24 mouse cellular contexts compared by ENCODE assay signal in the genomic region with DNA sequence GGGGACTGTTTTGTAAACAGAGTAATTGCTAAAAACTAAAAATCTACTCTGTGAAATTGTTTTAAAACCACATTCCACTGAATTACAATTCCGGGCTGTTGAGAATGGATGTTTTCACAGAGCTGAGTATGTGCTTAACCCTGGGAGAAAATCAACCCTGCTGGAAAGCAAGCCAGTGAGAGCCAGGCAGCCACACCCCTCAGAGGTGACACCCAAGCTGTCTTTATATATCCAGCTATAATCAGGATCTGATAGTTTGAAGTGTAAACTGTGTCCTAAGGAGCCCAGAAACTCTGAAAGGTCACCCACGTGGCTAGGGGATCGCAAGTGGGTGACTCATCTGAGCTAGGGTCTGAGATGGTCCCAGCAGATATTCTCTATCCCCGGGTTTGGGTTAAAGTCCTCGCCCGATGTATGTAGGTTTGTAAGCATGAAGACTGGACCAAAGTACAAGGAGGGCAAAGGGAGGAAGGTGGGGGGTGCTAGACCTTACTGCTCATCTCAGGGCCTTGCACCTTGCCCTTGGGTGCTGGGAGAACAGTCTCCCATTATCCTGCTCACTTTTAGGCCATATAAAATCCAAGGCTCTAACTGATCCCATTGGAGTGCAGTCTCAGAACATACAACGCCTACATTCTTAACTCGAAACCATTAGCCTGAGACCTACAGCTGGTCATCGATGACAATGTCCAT. TPM values are rescaled to one million over a fixed set of nuclear protein-coding genes. Genes with fewer than 3 reads are reported as not detected.
DNase-seq lines count a peak whose midpoint lies in the region; ATAC-seq and TF ChIP-seq lines count a peak whose summit lies in the region.
"Had no signal": no experiment of that assay in that cellular context is flagged by ENCODE, and none has a peak within 500 bp of the region (broad histone marks: within the 10 kb centered on the region; RNA-seq: fewer than 3 reads in every experiment).

No protein-coding gene starts in this region.

- TF ChIP-seq POLR2A in kidney, adult 2 months (IDR thresholded peaks at IDR 0.05; ENCODE audit: low read depth, low read length) = no peak

- no peak overlapping the region for H3K27ac ChIP-seq in midbrain, embryonic 11.5 days (ENCODE audit: low read depth, low read length)
- H3K27ac ChIP-seq in midbrain, postnatal 0 days (ENCODE audit: low read depth, low read length) = no peak overlapping the region
- no peak overlapping the region for H3K27ac ChIP-seq in kidney, adult 2 months (ENCODE audit: insufficient read depth, low read depth, low read length)
- H3K27ac ChIP-seq in stomach, embryonic 16.5 days (ENCODE audit: low read length) = no peak overlapping the region
- H3K27ac ChIP-seq: embryonic facial prominence, embryonic 12.5 days; forebrain, embryonic 13.5 days; heart, embryonic 10.5 days; hindbrain, embryonic 10.5 days; hindbrain, postnatal 0 days; layer of hippocampus, adult 2 months; left cerebral cortex, adult 2 months; liver, embryonic 12.5 days; midbrain, embryonic 10.5 days; neural tube, embryonic 12.5 days had no signal

- H3K9me3 ChIP-seq in midbrain, embryonic 11.5 days (ENCODE audit: control insufficient read depth, low read length) = no peaks in the 10 kb centered on the region
- no peaks in the 10 kb centered on the region for H3K9me3 ChIP-seq in midbrain, postnatal 0 days (ENCODE audit: low read length)
- H3K9me3 ChIP-seq in stomach, embryonic 16.5 days (replicated peaks; ENCODE audit: control insufficient read depth, low read length) = no peaks in the 10 kb centered on the region
- H3K9me3 ChIP-seq: embryonic facial prominence, embryonic 12.5 days; forebrain, embryonic 13.5 days; heart, embryonic 10.5 days; hindbrain, embryonic 10.5 days; liver, embryonic 12.5 days; midbrain, embryonic 10.5 days; neural tube, embryonic 12.5 days had no signal

- no peak for TF ChIP-seq CTCF in midbrain, postnatal 0 days (IDR thresholded peaks at IDR 0.05)
- no peak for TF ChIP-seq CTCF in kidney, adult 2 months (conservative IDR thresholded peaks at IDR 0.05; ENCODE audit: insufficient read depth, insufficient read length, low read depth, low read length)

- no peak overlapping the region for H3K9ac ChIP-seq in midbrain, embryonic 11.5 days (ENCODE audit: low read length)
- H3K9ac ChIP-seq in midbrain, postnatal 0 days (replicated peaks; ENCODE audit: low read length, poor library complexity, severe bottlenecking) = no peak overlapping the region
- no peak overlapping the region for H3K9ac ChIP-seq in stomach, embryonic 16.5 days (ENCODE audit: low read length)
- H3K9ac ChIP-seq: embryonic facial prominence, embryonic 12.5 days; forebrain, embryonic 13.5 days; liver, embryonic 12.5 days; neural tube, embryonic 12.5 days had no signal

- no peaks in the 10 kb centered on the region for H3K36me3 ChIP-seq in midbrain, embryonic 11.5 days (ENCODE audit: control insufficient read depth, insufficient read depth, low read length)
- H3K36me3 ChIP-seq in midbrain, postnatal 0 days (ENCODE audit: insufficient read depth, low read length) = no peaks in the 10 kb centered on the region
- no peaks in the 10 kb centered on the region for H3K36me3 ChIP-seq in kidney, adult 2 months (ENCODE audit: control insufficient read depth, insufficient read depth, low read length)
- H3K36me3 ChIP-seq in stomach, embryonic 16.5 days (ENCODE audit: control insufficient read depth, insufficient read depth, low read length) = no peaks in the 10 kb centered on the region
- H3K36me3 ChIP-seq: embryonic facial prominence, embryonic 12.5 days; heart, embryonic 10.5 days; hindbrain, embryonic 10.5 days; liver, embryonic 12.5 days; midbrain, embryonic 10.5 days; neural tube, embryonic 12.5 days had no signal

- WGBS in midbrain, embryonic 11.5 days = 91% methylated on average over 9 of the region's 9 CpGs
- 89% methylated on average over 9 of the region's 9 CpGs for WGBS in midbrain, postnatal 0 days
- 52% methylated on average over 9 of the region's 9 CpGs for WGBS in kidney, adult 2 months
- 65% methylated on average over 9 of the region's 9 CpGs for WGBS in stomach, embryonic 16.5 days

- no peaks in the 10 kb centered on the region for H3K27me3 ChIP-seq in midbrain, embryonic 11.5 days (ENCODE audit: control insufficient read depth, insufficient read depth, low read length)
- H3K27me3 ChIP-seq in midbrain, postnatal 0 days (ENCODE audit: insufficient read depth, low read length) = no peaks in the 10 kb centered on the region
- no peaks in the 10 kb centered on the region for H3K27me3 ChIP-seq in kidney, adult 2 months (replicated peaks; ENCODE audit: control insufficient read depth, insufficient read depth, low read length)
- H3K27me3 ChIP-seq in stomach, embryonic 16.5 days (ENCODE audit: control insufficient read depth, insufficient read depth, low read length) = no peaks in the 10 kb centered on the region
- H3K27me3 ChIP-seq: embryonic facial prominence, embryonic 12.5 days; forebrain, embryonic 13.5 days; liver, embryonic 12.5 days; neural tube, embryonic 12.5 days had no signal

- DNase-seq in midbrain, embryonic 11.5 days (ENCODE audit: low spot score, missing footprints) = peak; percentile 76
- DNase-seq in midbrain, postnatal 0 days (ENCODE audit: low spot score) = no peak
- DNase-seq in kidney, adult 2 months = peak; percentile 80
- peak; percentile 71 for DNase-seq in kidney, postnatal 10 days
- no peak for DNase-seq in frontal cortex, postnatal 10 days (ENCODE audit: low spot score in 2 of 2)
- no peak for DNase-seq in ovary, postnatal 36 days (ENCODE audit: low spot score)
- DNase-seq in adrenal gland, postnatal 4 days (ENCODE audit: low spot score in 2 of 2) = no peak
- DNase-seq: cerebellum, adult 9-10 months; lung, adult 2 months; lung, postnatal 4 days; spleen, adult 18-20 months had no signal

- peaks cover 3% of the 10 kb centered on the region; the same call in 1 of the 2 replicates for H3K4me1 ChIP-seq in midbrain, embryonic 11.5 days (ENCODE audit: control insufficient read depth, insufficient read depth, low read length)
- no peaks in the 10 kb centered on the region; the same call in 1 of the 2 replicates for H3K4me1 ChIP-seq in midbrain, postnatal 0 days (ENCODE audit: insufficient read depth, low read length)
- peaks cover 20% of the 10 kb centered on the region; the same call in 1 of the 2 replicates for H3K4me1 ChIP-seq in kidney, adult 2 months (ENCODE audit: control insufficient read depth, insufficient read depth, low read length)
- H3K4me1 ChIP-seq in stomach, embryonic 16.5 days (ENCODE audit: control insufficient read depth, insufficient read depth, low read length) = peaks cover 40% of the 10 kb centered on the region
- H3K4me1 ChIP-seq: neural tube, embryonic 12.5 days had no signal

- no peak overlapping the region for H3K4me3 ChIP-seq in midbrain, embryonic 11.5 days (ENCODE audit: low read depth, low read length)
- no peak overlapping the region for H3K4me3 ChIP-seq in midbrain, postnatal 0 days (ENCODE audit: low read depth, low read length)
- no peak overlapping the region for H3K4me3 ChIP-seq in kidney, adult 2 months (ENCODE audit: insufficient read depth, low read depth, low read length)
- no peak overlapping the region for H3K4me3 ChIP-seq in stomach, embryonic 16.5 days (replicated peaks; ENCODE audit: low read length)
- H3K4me3 ChIP-seq: embryonic facial prominence, embryonic 12.5 days; erythroblast, embryonic 14.5 days; forebrain, embryonic 13.5 days; heart, embryonic 10.5 days; hindbrain, embryonic 10.5 days; layer of hippocampus, adult 2 months; left cerebral cortex, adult 2 months; liver, embryonic 12.5 days; midbrain, embryonic 10.5 days; neural tube, embryonic 12.5 days had no signal

- no peak overlapping the region for H3K4me2 ChIP-seq in midbrain, embryonic 11.5 days
- H3K4me2 ChIP-seq in midbrain, postnatal 0 days (ENCODE audit: low read depth, low read length, poor library complexity, severe bottlenecking) = no peak overlapping the region
- no peak overlapping the region for H3K4me2 ChIP-seq in stomach, embryonic 16.5 days (ENCODE audit: low read depth, low read length)
- H3K4me2 ChIP-seq: embryonic facial prominence, embryonic 12.5 days; forebrain, embryonic 13.5 days; liver, embryonic 12.5 days; neural tube, embryonic 12.5 days had no signal

- no peak for ATAC-seq in midbrain, embryonic 11.5 days (ENCODE audit: low FRiP score)
- no peak for ATAC-seq in midbrain, postnatal 0 days (ENCODE audit: low FRiP score)
- peak; percentile 18; the same call in 1 of the 2 replicates for ATAC-seq in stomach, embryonic 16.5 days (ENCODE audit: insufficient read depth, low FRiP score)
- ATAC-seq: forebrain, embryonic 13.5 days; hindbrain, postnatal 0 days; liver, embryonic 12.5 days had no signal

RNA-seq across cellular contexts. Expression of gene Cnksr3, which starts 20.2 kb away (rescaled TPM):
- 6.7 and 7.4 TPM in 2 replicates for polyA plus RNA-seq in midbrain, embryonic 11.5 days (2014; fragmentation: Nextera tagmentation; extraction: Ambion mirVana)
- total RNA-seq in midbrain, postnatal 0 days (2014; rRNA removed) = 2.8 and 4.1 TPM in 2 replicates
- 1.3 and 1.8 TPM in 2 replicates for polyA plus RNA-seq in midbrain, postnatal 0 days (2015; fragmentation: Nextera tagmentation; extraction: Ambion mirVana)
- polyA plus RNA-seq in kidney, adult 2 months (2012; rRNA removed) = 10.5 and 11.8 TPM in 2 replicates
- polyA plus RNA-seq in stomach, embryonic 16.5 days (2015; fragmentation: Nextera tagmentation; extraction: Ambion mirVana) = 14.1 and 14.8 TPM in 2 replicates
- 10 to 100 TPM; 18.1 to 21.3 TPM for total RNA-seq in adrenal gland, postnatal 4 days (2021)
- total RNA-seq: MEL had no signal

Comparison
In these comparisons a context has a peak if more than half of its experiments do, and no peak if none do; other contexts are left out.
1. DNase-seq: peak in midbrain, embryonic 11.5 days (single experiment), kidney, adult 2 months (single experiment) and kidney, postnatal 10 days (single experiment); none in midbrain, postnatal 0 days (single experiment), frontal cortex, postnatal 10 days (0 of 2), ovary, postnatal 36 days (single experiment) and adrenal gland, postnatal 4 days (0 of 2).